Mouse (Mus musculus): ENCODE data around the gene Inha. TPM values are rescaled to one million over a fixed set of nuclear protein-coding genes. Genes with fewer than 3 reads are reported as not detected.

Gene Inha
- total RNA-seq, 2 experiments from 2014 or later: 15.3 to 16.5 TPM

DNA sequence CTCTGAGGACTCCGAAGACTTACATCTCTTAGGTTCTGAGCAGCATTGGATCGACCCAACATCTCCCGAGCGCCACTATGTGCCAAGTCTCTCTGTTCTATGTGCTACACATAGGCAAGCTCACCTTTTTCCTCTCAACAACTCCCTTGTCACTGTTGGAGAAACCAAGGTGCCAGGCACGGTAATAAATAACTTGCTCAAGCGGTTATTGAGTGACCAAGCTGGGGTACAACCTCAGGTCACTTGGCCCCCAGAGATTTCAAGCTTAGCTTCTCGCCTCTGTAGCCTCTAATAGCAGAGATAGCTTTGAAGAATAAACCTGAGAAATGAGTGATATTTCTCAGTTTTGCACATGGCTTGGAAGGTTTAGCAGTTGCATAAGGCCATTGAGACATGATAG lies 34.6 kb downstream of the Inha start:
- Histone ChIP-seq H3K4me3 (no peak overlapping the region), H3K27ac (no peak overlapping the region)
- DNase-seq (ENCODE audit: low spot score in 2 of 2): no peak
- TF ChIP-seq CTCF (conservative IDR thresholded peaks at IDR 0.05): no peak

DNA sequence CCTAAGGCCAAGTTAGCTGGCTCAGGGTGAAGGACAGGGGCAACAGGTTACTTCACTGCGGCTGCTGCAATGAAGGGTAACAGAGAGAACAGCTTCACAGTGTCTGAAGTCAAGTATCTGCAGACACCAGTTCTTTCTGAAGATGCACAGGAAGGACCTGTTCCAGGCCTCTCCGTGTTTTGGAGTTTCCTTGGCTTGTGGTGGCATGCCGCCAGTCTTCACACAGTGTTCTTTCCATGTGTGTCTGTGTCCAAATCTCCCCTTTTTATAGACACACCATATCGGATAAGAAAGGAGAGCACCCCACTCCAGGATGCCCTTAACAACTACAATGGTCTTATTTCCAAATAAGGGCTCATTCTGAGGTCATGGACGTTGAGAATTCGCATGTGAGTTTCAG lies 37.5 kb downstream of the Inha start:
- no peak for DNase-seq (ENCODE audit: low spot score in 2 of 2)
- H3K27ac ChIP-seq: no peak overlapping the region
- TF ChIP-seq CTCF (conservative IDR thresholded peaks at IDR 0.05): no peak
- no peak overlapping the region for H3K4me3 ChIP-seq

DNA sequence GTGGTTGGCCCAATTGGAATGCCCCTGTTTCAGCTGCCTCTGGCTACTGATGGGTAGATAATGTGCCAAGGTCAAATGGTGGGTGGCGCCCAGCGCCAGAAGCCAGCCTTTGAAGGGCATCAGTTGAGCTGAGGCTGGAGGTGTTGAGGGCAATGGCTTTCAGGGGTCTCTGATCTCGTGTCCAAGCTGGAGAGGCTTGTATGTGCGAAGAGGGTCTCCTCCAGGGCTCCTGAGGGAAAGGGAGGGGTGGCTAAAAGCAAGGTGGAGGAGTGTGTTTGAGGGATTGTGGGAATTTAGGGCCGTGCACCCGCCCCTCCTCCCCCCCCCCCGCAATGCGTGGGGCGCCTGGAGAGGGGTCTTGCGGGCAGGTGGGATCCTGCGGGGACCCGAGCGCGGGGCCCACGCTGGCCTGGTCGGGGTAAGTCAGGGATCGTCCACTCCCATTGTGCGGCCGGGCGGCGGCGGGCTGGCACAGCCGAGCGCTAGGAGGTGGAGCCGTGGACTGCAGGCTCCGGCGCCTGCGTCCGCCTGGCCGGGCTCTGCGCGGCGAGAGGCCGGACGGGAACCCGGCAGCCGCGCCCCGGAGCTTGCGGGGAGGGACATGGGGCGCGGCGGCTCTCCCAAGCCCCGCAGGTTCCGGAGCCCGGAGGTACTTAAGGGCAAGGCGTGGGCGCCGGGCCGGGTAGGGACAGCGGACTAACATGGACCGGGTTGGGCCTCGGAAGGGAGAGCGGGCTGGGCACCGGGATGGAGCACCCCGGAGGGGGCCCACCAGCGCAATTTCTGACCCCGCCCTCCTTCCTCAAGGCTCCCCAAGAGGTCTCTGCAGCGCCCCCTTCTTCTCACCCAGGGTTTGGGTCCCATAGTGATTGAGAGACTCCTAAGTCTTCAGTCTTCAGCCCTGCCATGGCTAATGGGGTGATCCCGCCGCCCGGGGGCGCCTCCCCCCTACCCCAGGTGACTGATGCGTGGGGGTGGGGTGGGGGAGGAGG lies 39.4 kb downstream of the Inha start, which contains the start of gene Slc4a3:
TSS of gene Slc4a3 (plus strand) at position 302 of the 992 bp plus-strand sequence.
- peak; percentile 47 to 51 for DNase-seq (ENCODE audit: low spot score in 2 of 2)
- peak within 1 kb of the TSS; percentile 66 for H3K4me3 ChIP-seq
- H3K27ac ChIP-seq: peak within 1 kb of the TSS; percentile 97
- peak; percentile 63 for TF ChIP-seq CTCF (conservative IDR thresholded peaks at IDR 0.05)

DNA sequence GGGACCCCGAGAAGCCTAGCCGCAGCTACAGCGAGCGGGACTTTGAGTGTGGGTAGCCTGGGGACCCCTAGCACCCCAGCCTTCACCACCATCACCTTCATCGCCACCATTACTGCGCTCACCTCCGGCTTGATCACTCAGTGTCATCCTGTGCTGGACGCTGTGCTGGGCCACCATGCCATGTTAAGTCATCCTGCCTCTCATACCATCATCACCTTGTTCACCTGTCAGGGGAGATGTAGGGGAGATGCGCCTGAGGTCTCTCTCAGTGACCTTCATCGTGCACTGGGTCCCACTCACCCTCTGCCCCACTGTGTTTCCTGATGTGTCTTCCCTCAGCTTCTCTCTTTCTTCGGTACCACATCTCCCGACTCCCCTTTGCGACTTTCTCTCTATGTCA lies 40.5 kb downstream of the Inha start:
- TF ChIP-seq CTCF (conservative IDR thresholded peaks at IDR 0.05): no peak
- peak overlapping the region; percentile 66 for H3K4me3 ChIP-seq
- H3K27ac ChIP-seq: peak overlapping the region; percentile 97; the same call in 1 of the 2 replicates
- DNase-seq (ENCODE audit: low spot score in 2 of 2): no peak

DNA sequence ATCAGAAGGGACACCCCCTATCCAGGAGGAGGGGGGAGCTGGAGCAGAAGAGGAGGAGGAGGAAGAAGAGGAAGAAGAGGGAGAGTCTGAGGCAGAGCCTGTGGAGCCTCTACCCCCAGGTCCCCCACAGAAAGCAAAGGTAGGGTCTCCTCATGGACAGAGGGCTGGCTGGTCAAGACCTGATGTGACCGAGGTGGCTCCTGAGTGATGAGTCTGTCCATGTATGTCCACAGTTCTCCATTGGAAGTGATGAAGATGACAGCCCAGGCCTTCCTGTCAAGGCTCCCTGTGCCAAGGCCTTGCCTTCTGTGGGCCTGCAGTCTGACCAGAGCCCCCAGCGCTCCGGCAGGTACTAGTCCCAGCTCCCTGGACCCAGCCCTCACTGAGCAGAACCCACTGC lies 41.2 kb downstream of the Inha start:
- Histone ChIP-seq H3K27ac (no peak overlapping the region), H3K4me3 (no peak overlapping the region)
- DNase-seq (ENCODE audit: low spot score in 2 of 2): no peak
- no peak for TF ChIP-seq CTCF (conservative IDR thresholded peaks at IDR 0.05)

DNA sequence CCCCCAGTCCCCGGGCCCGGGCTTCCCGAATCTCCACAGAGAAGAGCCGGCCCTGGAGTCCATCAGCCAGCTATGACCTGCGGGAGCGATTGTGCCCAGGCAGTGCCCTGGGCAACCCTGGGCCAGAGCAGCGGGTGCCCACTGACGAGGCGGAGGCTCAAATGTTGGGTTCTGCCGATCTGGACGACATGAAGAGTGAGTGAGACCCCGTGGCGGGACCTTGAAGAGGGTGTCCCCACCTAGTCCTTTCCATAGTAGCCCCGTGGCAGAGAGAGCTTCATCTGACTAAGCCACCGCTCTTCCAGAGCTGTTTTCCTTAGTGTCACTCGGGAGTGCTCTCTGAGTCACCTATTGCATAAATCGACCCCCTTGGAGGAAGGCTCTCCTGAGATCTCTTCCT lies 42.0 kb downstream of the Inha start:
- no peak for DNase-seq (ENCODE audit: low spot score in 2 of 2)
- H3K4me3 ChIP-seq: no peak overlapping the region
- no peak overlapping the region for H3K27ac ChIP-seq
- no peak for TF ChIP-seq CTCF (conservative IDR thresholded peaks at IDR 0.05)

DNA sequence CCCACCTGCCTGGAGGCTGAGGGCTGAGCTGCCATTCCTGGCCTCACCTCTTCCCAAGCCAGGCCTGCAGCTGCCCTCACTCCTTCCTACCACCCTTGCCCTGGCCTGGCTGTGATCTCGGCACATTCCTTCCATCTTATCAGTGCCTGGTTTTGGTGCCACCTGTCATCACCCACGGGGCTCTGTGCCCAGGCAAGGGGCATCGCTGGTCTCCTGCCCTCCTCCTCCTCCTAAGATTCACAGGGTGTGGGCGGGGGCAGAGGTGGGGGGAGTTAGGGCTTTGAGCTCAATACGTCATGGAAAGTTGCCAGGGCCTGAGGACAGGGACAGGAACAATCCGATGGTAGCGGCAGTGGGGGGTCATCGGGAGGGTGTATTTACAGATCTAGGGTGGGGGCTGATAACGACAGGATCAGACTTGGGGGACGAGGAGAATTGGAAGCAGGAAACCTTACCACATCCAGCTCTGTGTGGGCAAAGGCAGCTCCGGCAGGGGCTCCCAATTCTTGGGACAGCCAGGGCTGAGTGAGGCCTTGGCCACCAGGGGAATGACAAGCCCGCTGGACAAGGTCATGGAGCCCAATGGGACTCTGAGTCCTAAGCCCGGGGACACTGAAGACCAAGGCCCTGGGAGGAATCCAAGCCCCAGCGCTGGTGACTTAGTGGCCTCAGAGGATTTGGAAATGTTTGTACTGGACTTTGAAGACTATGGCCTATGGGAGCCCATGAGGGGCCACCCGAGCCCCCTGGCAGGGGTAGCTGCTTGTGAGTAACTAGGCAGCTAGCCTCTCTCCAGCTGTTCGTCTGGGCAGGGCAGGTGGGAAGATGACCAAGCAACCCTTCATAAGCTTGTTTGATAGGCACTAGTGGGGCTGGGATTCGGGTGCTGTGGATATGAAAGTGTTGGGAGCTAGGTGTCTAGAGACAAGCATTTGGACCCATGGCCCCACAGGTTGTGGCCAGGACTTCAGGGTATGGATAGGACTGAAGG lies 42.7 kb downstream of the Inha start:
- TF ChIP-seq CTCF (conservative IDR thresholded peaks at IDR 0.05): no peak
- no peak for DNase-seq (ENCODE audit: low spot score in 2 of 2)
- no peak overlapping the region for H3K27ac ChIP-seq
- no peak overlapping the region for H3K4me3 ChIP-seq

DNA sequence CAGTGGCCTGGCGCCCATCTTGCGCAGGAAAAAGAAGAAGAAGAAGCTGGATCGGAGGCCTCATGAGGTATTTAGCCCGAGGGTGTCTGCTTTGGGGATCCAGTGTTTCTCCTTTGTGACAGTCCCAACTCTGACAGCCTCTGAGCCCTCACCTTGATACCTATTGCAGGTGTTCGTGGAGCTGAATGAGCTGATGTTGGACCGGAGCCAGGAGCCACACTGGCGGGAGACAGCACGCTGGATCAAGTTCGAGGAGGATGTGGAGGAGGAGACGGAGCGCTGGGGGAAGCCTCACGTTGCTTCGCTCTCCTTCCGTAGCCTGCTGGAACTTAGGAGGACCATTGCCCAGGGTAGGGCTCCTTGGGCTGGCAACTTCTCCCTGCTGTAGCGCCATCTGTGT lies 43.7 kb downstream of the Inha start:
- no peak overlapping the region for H3K4me3 ChIP-seq
- no peak for DNase-seq (ENCODE audit: low spot score in 2 of 2)
- no peak overlapping the region for H3K27ac ChIP-seq
- TF ChIP-seq CTCF (conservative IDR thresholded peaks at IDR 0.05): no peak

DNA sequence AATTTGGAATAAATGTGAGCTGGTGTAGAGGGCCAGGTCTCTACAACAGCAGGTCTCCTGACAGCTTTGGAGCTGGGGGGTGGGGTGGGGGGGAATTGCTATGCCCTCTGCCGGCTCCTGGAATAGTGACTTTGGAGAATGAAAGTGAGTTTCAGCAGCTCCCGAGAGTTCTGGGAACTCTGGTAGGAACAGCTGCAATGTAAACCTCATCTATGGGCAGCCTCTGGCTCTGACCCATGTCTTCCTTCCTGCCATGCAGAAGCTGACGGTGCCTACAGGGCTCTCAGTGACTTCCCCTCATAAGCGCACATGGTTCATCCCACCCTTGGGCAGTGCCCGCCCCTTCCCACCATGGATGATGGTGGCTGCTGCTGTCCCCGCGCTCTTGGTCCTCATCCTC lies 48.8 kb downstream of the Inha start:
- TF ChIP-seq CTCF (conservative IDR thresholded peaks at IDR 0.05): 0 out of 2 replicates have a peak, but pooled peaks have one; percentile 7
- Histone ChIP-seq H3K4me3 (no peak overlapping the region), H3K27ac (peak overlapping the region; percentile 64)
- no peak for DNase-seq (ENCODE audit: low spot score in 2 of 2)

DNA sequence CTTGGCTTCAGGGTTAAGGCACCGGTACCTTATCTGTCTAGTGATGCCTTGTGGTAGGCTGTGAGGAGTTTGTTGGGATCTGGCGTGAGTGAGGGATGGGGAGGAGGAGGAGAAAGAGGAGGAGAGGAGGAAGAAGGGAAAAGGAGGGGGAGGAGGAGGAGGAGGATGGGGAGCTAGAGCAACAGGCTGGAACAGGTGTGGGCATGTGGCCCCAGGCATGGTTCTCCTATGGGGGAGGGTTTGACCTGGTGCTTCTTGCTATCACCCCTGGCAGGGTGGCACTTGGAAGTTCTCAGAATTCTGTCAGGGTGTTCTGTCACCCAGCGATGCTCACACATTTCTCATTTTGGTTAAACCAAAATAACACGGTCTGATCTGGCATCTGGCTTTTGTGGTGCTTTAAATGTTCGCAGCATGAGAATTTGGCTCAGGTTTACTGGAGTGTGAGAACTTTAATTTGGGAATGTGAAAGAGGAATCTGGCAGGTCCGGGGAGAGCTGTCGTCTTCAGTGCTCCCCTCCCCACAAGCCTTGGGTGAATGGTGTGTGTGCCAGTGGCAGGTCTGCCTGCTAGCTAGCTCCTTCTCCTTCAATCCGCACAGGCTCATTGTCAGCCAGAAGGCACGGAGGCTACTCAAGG lies 49.4 kb downstream of the Inha start:
- Histone ChIP-seq H3K4me3 (no peak overlapping the region), H3K27ac (peak overlapping the region; percentile 64)
- TF ChIP-seq CTCF (conservative IDR thresholded peaks at IDR 0.05): no peak
- peak in 1 of 2 experiments; percentile 37 for DNase-seq (ENCODE audit: low spot score in 2 of 2)

DNA sequence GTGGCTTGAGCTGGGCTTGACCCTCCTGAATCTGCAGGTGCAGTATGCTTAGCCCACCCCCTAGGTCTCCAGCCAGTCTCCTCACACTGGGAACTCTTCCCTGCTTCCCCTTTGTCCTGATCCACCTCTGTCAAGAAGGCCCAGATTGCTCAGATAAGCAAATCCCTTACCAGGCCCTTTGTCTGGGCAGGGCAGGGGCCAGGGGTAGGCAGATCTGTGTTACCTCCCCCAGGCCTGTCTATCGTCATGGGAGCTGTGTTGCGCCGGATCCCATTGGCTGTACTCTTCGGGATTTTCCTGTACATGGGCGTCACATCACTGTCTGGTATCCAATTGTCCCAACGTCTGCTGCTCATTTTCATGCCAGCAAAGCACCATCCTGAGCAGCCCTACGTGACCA lies 50.2 kb downstream of the Inha start:
- H3K4me3 ChIP-seq: no peak overlapping the region
- TF ChIP-seq CTCF (conservative IDR thresholded peaks at IDR 0.05): no peak
- peak overlapping the region; percentile 64 for H3K27ac ChIP-seq
- no peak for DNase-seq (ENCODE audit: low spot score in 2 of 2)

DNA sequence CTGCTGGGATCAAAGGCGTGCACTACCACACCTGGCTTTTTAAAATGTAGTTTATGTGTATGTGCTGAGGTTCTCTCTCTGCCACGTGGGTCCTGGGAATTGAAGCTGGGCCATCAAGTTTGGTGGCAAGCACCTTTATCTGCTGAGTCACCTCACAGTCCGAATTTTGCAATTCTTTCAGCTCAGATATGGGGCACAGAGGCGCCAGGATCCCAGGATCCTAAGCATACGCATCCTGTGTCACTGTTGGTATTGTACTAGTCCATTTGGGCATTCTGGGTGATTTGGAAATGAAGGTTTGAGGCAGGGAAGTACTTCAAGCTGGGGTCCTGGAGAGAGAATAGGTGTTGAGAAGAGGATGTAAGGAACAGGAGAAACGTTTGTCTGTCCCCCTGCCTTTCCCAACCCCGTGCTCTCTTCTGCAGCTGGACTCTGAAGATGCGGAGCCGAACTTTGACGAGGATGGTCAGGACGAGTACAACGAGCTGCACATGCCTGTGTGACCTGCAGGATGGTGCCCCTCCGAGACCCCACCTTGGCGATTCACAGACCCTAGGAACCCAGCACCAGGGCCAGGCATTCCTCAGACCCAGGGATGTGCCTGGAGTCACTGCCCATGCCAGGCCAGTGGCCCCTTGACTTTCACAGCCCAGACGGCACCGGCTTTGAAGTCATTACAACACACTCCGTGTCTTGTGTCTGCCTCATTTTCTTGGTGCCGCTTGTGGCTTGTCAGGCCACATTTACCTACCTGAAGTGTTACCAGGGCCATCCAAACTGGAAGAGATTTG lies 51.7 kb downstream of the Inha start:
- no peak overlapping the region for H3K4me3 ChIP-seq
- H3K27ac ChIP-seq: peak overlapping the region; percentile 88
- no peak for DNase-seq (ENCODE audit: low spot score in 2 of 2)
- no peak for TF ChIP-seq CTCF (conservative IDR thresholded peaks at IDR 0.05)

All from layer of hippocampus, adult 2 months (tissue).